ENCODE assay signal across 7 mouse cellular contexts in the genomic region with DNA sequence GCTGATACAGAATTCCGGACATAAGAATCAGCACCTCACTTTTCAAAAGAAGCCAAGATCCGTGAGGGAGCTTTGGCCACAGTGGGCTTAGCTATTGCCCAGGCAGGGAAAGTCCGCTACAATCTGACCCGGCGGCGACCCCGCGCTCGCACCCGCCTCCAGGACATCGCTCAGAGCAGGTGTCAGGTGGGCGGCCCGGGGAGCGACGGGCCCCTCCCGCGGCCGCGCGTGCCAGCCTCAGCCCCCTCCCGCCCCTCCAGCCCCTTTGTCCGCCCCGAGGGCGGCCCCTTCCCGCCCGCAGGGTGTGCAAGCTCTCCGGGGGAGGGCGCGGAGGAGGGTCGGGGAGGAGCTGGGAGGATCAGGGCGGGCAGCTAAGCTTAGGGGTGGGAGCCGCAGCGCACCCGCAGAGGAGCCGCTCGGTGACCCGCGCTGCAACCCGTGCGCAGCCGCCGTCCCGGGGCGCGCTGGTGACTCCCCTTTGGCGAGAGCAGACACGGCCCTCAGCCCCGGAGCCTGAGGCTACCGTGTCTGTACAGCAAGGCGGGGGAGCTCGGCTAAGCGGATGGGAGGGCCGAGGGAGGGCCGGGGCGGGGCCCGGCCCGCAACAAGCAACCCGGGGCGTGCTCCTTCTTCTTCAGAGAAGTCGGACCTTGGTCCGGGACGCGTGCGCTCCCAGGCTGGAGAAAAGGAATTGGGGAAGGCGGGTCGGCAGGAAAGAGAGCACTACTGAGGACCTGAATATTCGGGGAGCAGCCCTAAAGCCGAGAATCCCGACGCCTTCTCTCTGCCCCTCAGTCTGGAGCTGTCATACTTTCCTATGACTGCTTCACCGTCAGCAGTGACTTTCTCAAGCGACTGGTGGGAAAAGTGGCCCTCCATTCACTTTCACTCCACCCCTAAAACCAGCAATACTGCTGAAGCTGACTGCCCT. TPM values are rescaled to one million over a fixed set of nuclear protein-coding genes. Genes with fewer than 3 reads are reported as not detected.
DNase-seq lines count a peak whose midpoint lies in the region; ATAC-seq lines count a peak whose summit lies in the region.

No protein-coding gene starts in this region.

- ATAC-seq in forebrain, embryonic 12.5 days (ENCODE audit: low FRiP score) = peak; percentile 67
- peak; percentile 86 for ATAC-seq in midbrain, embryonic 13.5 days

- intact Hi-C loops in left cerebral cortex, postnatal 4 days (cut with DNase I) = no loop called here

- H3K9me3 ChIP-seq in forebrain, embryonic 12.5 days = no peaks in the 10 kb centered on the region
- H3K9me3 ChIP-seq in midbrain, embryonic 13.5 days = no peaks in the 10 kb centered on the region

- DNase-seq in 3T3-L1 (ENCODE audit: low read depth, low spot score) = peak; percentile 54
- DNase-seq in ES-CJ7 (ENCODE audit: low read depth, low spot score) = peak; percentile 80
- peak; percentile 59 for DNase-seq in kidney, postnatal 14 days
- DNase-seq in left cerebral cortex, postnatal 4 days = no peak
- no peak for DNase-seq in frontal cortex, postnatal 25 days (ENCODE audit: low spot score in 2 of 2)

- peak overlapping the region; percentile 90 for H3K4me2 ChIP-seq in forebrain, embryonic 12.5 days
- H3K4me2 ChIP-seq in midbrain, embryonic 13.5 days (replicated peaks) = peak overlapping the region; percentile 73

- H3K27me3 ChIP-seq in forebrain, embryonic 12.5 days = peaks cover 48% of the 10 kb centered on the region
- H3K27me3 ChIP-seq in midbrain, embryonic 13.5 days = peaks cover 76% of the 10 kb centered on the region

- H3K36me3 ChIP-seq in forebrain, embryonic 12.5 days (replicated peaks) = no peaks in the 10 kb centered on the region
- H3K36me3 ChIP-seq in midbrain, embryonic 13.5 days = no peaks in the 10 kb centered on the region

- H3K27ac ChIP-seq in forebrain, embryonic 12.5 days = no peak overlapping the region; the same call in 1 of the 2 replicates
- H3K27ac ChIP-seq in midbrain, embryonic 13.5 days = no peak overlapping the region

- WGBS in forebrain, embryonic 12.5 days = under 1% methylated on average over 53 of the region's 72 CpGs
- under 1% methylated on average over 70 of the region's 72 CpGs for WGBS in midbrain, embryonic 13.5 days

- peak overlapping the region; percentile 66 for H3K9ac ChIP-seq in forebrain, embryonic 12.5 days
- peak overlapping the region; percentile 58 for H3K9ac ChIP-seq in midbrain, embryonic 13.5 days (replicated peaks)

- H3K4me1 ChIP-seq in forebrain, embryonic 12.5 days = peaks cover 38% of the 10 kb centered on the region
- peaks cover 13% of the 10 kb centered on the region for H3K4me1 ChIP-seq in midbrain, embryonic 13.5 days (replicated peaks)

- peak overlapping the region; percentile 50 for H3K4me3 ChIP-seq in forebrain, embryonic 12.5 days (replicated peaks)
- H3K4me3 ChIP-seq in midbrain, embryonic 13.5 days (replicated peaks) = peak overlapping the region; percentile 45

RNA-seq across cellular contexts. Expression of gene Sp8, which starts 9.5 kb away (rescaled TPM):
- 24.8 and 29.6 TPM in 2 replicates for polyA plus RNA-seq in forebrain, embryonic 12.5 days (2016; fragmentation: Nextera tagmentation; extraction: Ambion mirVana)
- polyA plus RNA-seq in midbrain, embryonic 13.5 days (2015; fragmentation: Nextera tagmentation; extraction: Ambion mirVana) = 5.7 and 6.5 TPM in 2 replicates
- 1 to 10 TPM; 8.1 to 9.4 TPM for total RNA-seq in left cerebral cortex, postnatal 4 days (2021)

Comparison
In these comparisons a context has a peak if more than half of its experiments do, and no peak if none do; other contexts are left out.
1. DNase-seq: peak in 3T3-L1 (single experiment), ES-CJ7 (single experiment) and kidney, postnatal 14 days (single experiment); none in left cerebral cortex, postnatal 4 days (single experiment) and frontal cortex, postnatal 25 days (0 of 2).